Mouse (Mus musculus) heart, embryonic 13.5 days (tissue): ENCODE measurements around the gene Sgms1. TPM values are rescaled to one million over a fixed set of nuclear protein-coding genes. Genes with fewer than 3 reads are reported as not detected.

ENCODE experiments used
- ATAC-seq: fragments of 200-750 bp; cut with Nextera tagmentation; 2 replicates; pipeline ENCODE4 v1.8.0; 2017; ENCODE audit warnings: moderate TSS enrichment; ENCODE audit not compliant: insufficient number of reproducible peaks, low FRiP score, low TSS enrichment; ENCODE audit errors: extremely low read depth
- H3K27ac ChIP-seq: fragments of 300-500 bp; sonication (generic); replicated peaks from 2 replicates; pipeline ENCODE4 v1.5.1; 2015; ENCODE audit warnings: moderate library complexity, mild to moderate bottlenecking, inconsistent platforms
- H3K27me3 ChIP-seq: fragments of 300-500 bp; sonication (generic); replicated peaks from 2 replicates; pipeline ENCODE4 v1.6.1; 2015; ENCODE audit warnings: mild to moderate bottlenecking, inconsistent platforms
- H3K36me3 ChIP-seq: fragments of 300-500 bp; sonication (generic); 2 replicates; pipeline ENCODE4 v1.6.1; 2015; ENCODE audit warnings: mild to moderate bottlenecking, inconsistent platforms
- H3K4me1 ChIP-seq: fragments of 300-500 bp; sonication (generic); 2 replicates; pipeline ENCODE4 v1.6.1; 2015; ENCODE audit warnings: inconsistent platforms
- H3K4me2 ChIP-seq: fragments of 300-500 bp; sonication (generic); 2 replicates; pipeline ENCODE4 v1.6.1; 2015; ENCODE audit warnings: inconsistent platforms, mild to moderate bottlenecking, moderate library complexity
- H3K4me3 ChIP-seq: fragments of 300-500 bp; sonication (generic); 2 replicates; pipeline ENCODE4 v1.5.1; 2015; ENCODE audit warnings: moderate library complexity, mild to moderate bottlenecking, inconsistent platforms
- H3K9ac ChIP-seq: fragments of 300-500 bp; sonication (generic); 2 replicates; pipeline ENCODE4 v1.6.1; 2015; ENCODE audit warnings: inconsistent platforms, mild to moderate bottlenecking, moderate library complexity
- H3K9me3 ChIP-seq: fragments of 300-500 bp; sonication (generic); 2 replicates; pipeline ENCODE4 v1.6.1; 2016; ENCODE audit warnings: inconsistent platforms
- WGBS: fragments of 180-500 bp; shearing (Covaris S2); methylation state at CpG from one replicate; pipeline ENCODE4 v1.1.7; 2015; ENCODE audit warnings: mixed read lengths; 5-methylcytosine and 5-hydroxymethylcytosine counted together
- polyA plus RNA-seq: library from polyadenylated mRNA; unstranded; fragments of >200 nt; fragmentation: Nextera tagmentation; extraction: Ambion mirVana; gene quantifications from 2 replicates; pipeline ENCODE4 v1.2.1, GENCODE M21; 2015

Gene Sgms1
- polyA plus RNA-seq, 1 experiment from 2014 or later, result 33.3 TPM

- Histone ChIP-seq H3K27ac (no peak overlapping the region), H3K4me1 (peaks cover 76% of the 10 kb centered on the region), H3K9ac (no peak overlapping the region), H3K36me3 (no peaks in the 10 kb centered on the region), H3K27me3 (peaks cover 1% of the 10 kb centered on the region; the same call in 1 of the 2 replicates), H3K9me3 (no peaks in the 10 kb centered on the region), H3K4me2 (no peak overlapping the region), H3K4me3 (no peak overlapping the region)
- no peak for ATAC-seq
- WGBS, result 61% methylated on average over 11 of the region's 11 CpGs
Measured at GRCm38 (mm10) chr19:32380748-32381147, 8.8 kb downstream of the Sgms1 start.

DNA sequence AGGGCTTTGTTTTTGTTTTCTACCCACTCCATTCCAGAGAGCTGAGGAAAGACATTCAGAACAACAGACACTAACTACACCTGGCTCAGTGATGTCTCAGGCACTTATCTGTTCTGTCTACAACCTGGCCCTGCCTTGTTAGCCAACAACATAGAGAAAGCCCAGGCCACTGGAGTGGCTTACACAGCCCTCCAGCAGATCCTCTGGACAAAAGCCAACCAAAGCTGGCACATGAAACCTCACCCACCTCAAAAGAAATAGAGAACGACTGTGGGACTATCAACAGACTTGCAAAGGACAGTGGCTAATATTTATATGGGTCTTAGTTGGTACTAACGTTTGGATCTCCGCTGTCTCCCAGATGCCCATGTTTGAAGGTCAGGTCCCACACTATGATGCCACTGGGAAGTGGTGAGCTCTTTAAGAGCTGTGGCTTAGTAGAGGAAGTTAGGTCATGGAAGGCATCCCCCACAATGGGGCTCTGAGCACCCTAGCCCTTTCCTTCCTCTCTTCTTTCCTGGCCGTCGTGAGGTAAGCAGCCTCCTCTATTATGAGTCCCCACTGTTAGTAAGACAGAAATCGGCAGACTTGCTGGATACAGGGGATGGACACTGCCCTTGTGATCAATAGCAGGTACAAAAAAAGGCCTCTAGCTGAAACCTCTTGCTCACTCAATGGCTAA is 10.1 kb downstream of the Sgms1 start:
- Histone ChIP-seq H3K9me3 (no peaks in the 10 kb centered on the region), H3K4me1 (peaks cover 70% of the 10 kb centered on the region), H3K36me3 (no peaks in the 10 kb centered on the region), H3K9ac (no peak overlapping the region), H3K27ac (0 out of 2 replicates have a peak overlapping the region, but pooled peaks have one; percentile 26), H3K4me3 (no peak overlapping the region), H3K27me3 (peaks cover 11% of the 10 kb centered on the region), H3K4me2 (no peak overlapping the region)
- 55% methylated on average over 6 of the region's 6 CpGs for WGBS
- ATAC-seq, result no peak

- H3K9me3 ChIP-seq, result no peaks in the 10 kb centered on the region
- H3K9ac ChIP-seq, result no peak overlapping the region; the same call in 1 of the 2 replicates
- H3K4me3 ChIP-seq, result no peak overlapping the region
- ATAC-seq, result no peak
- no peaks in the 10 kb centered on the region for H3K36me3 ChIP-seq
- H3K4me2 ChIP-seq, result no peak overlapping the region
- H3K4me1 ChIP-seq, result peaks cover 72% of the 10 kb centered on the region
- H3K27ac ChIP-seq, result no peak overlapping the region
- peaks cover 11% of the 10 kb centered on the region for H3K27me3 ChIP-seq
- WGBS, result 64% methylated on average over 3 of the region's 3 CpGs
Measured at GRCm38 (mm10) chr19:32378581-32378980, 10.9 kb downstream of the Sgms1 start.

DNA sequence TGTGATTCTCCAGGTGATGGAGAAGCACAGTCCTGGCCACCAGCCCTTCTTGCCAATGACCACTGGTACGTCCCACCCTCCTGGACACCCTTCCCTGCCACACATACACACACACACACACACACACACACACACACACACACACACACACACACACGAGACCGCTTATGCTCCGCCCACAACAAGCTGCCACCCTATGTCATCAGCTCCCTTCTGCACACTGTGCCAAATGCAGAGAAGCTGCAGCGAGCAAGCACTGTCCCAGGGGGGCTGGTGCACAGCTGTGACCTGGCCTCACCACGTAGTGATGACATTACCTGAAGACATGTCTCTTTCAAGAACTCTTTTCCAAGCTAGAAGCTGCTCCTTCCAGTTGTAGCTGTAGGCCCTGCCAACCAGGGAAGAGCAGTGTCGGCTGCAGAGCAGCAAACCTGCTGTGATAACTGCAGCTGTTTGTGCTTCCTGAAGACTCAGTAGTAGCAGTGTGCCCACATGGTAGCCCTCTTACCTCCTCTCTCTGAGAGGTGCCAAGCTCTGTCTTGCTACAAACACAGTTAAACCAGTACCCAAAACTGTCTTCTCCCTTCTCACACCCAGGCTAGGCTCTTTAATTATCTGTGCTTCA is 11.7 kb downstream of the Sgms1 start:
- 65% methylated on average over 7 of the region's 7 CpGs for WGBS
- H3K4me1 ChIP-seq, result peaks cover 76% of the 10 kb centered on the region
- peaks cover 11% of the 10 kb centered on the region for H3K27me3 ChIP-seq
- no peaks in the 10 kb centered on the region for H3K36me3 ChIP-seq
- no peak for ATAC-seq
- H3K9me3 ChIP-seq, result no peaks in the 10 kb centered on the region
- peak overlapping the region; percentile 33 for H3K9ac ChIP-seq
- H3K4me3 ChIP-seq, result no peak overlapping the region
- H3K27ac ChIP-seq, result no peak overlapping the region
- H3K4me2 ChIP-seq, result no peak overlapping the region

DNA sequence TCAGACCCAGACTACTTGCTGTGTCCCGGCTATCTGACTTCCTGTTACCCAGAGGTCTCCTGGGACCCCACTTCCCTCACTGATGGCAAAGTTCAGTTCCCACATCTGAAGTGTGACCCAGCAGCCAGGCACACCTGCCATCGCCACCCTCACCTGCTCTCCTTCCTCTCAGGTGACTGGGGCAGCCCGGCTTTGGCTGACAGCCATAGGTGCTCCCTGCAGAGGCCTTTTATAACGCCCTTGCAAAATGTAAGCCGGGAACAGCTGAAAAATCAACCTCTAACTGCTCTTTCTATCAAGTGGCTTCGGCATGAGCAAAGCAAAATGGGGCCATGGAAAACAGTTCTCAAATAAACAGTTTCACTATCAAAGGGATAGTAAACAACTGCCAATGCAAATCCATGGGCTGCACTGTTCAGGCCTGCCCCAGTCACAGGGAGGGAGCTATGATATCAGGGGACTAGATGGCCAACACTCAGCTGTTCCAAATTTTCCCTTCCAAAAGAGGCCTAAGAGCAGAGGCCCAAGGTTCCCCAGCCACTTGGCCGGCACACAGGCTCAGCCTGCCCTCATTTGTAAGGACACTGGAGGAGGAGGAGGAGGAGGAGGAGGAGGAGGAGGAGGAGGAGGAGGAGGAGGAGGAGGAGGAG is 12.5 kb downstream of the Sgms1 start:
- ATAC-seq, result no peak

GRCm38 (mm10) chr19:32376054-32376453 is 13.5 kb downstream of the Sgms1 start:
- no peaks in the 10 kb centered on the region for H3K36me3 ChIP-seq
- H3K9me3 ChIP-seq, result no peaks in the 10 kb centered on the region
- no peak overlapping the region for H3K9ac ChIP-seq
- peaks cover 11% of the 10 kb centered on the region for H3K27me3 ChIP-seq
- 78% methylated on average over 4 of the region's 4 CpGs for WGBS
- ATAC-seq, result no peak
- H3K4me1 ChIP-seq, result peaks cover 71% of the 10 kb centered on the region
- no peak overlapping the region for H3K4me3 ChIP-seq
- no peak overlapping the region for H3K4me2 ChIP-seq
- no peak overlapping the region for H3K27ac ChIP-seq

More for the DNA sequence above, 12.5 kb downstream of the Sgms1 start:
- H3K27ac ChIP-seq, result no peak overlapping the region
- H3K9ac ChIP-seq, result 0 out of 2 replicates have a peak overlapping the region, but pooled peaks have one; percentile 17
- no peak overlapping the region for H3K4me2 ChIP-seq
- no peaks in the 10 kb centered on the region for H3K36me3 ChIP-seq
- no peak overlapping the region for H3K4me3 ChIP-seq
- peaks cover 11% of the 10 kb centered on the region for H3K27me3 ChIP-seq
- no peaks in the 10 kb centered on the region for H3K9me3 ChIP-seq
- peaks cover 79% of the 10 kb centered on the region for H3K4me1 ChIP-seq
- 55% methylated on average over 6 of the region's 7 CpGs for WGBS

- 86% methylated on average over 4 of the region's 4 CpGs for WGBS
- H3K36me3 ChIP-seq, result no peaks in the 10 kb centered on the region
- H3K4me2 ChIP-seq, result no peak overlapping the region
- H3K9me3 ChIP-seq, result no peaks in the 10 kb centered on the region
- H3K4me1 ChIP-seq, result peaks cover 68% of the 10 kb centered on the region
- no peak for ATAC-seq
- peaks cover 11% of the 10 kb centered on the region for H3K27me3 ChIP-seq
- no peak overlapping the region for H3K9ac ChIP-seq
- no peak overlapping the region for H3K27ac ChIP-seq
- no peak overlapping the region for H3K4me3 ChIP-seq
Measured at GRCm38 (mm10) chr19:32375473-32375985, 14.0 kb downstream of the Sgms1 start.

DNA sequence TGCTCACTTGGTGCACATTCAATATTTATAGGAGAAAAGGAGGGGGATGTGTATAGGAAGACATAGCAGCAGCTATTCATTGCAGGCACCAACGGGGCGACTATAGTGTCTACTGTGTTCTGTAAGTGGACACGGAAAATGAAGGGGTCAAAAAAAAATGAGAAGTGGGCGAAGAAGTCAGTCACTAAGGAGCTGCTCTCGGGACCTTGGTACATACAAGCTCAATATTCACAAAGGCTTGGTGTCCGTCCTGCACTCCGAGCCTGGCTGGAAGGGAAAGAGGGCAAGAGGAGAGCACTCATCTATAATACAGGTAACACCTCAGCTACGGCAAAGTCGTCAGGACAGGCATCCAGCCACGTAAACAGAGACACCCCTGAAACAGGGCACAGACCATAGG is 14.8 kb downstream of the Sgms1 start:
- Histone ChIP-seq H3K9me3 (no peaks in the 10 kb centered on the region), H3K36me3 (no peaks in the 10 kb centered on the region), H3K4me2 (no peak overlapping the region), H3K27me3 (peaks cover 11% of the 10 kb centered on the region), H3K4me3 (no peak overlapping the region), H3K4me1 (peaks cover 61% of the 10 kb centered on the region), H3K9ac (no peak overlapping the region), H3K27ac (no peak overlapping the region)
- no peak for ATAC-seq
- 87% methylated on average over 10 of the region's 10 CpGs for WGBS

DNA sequence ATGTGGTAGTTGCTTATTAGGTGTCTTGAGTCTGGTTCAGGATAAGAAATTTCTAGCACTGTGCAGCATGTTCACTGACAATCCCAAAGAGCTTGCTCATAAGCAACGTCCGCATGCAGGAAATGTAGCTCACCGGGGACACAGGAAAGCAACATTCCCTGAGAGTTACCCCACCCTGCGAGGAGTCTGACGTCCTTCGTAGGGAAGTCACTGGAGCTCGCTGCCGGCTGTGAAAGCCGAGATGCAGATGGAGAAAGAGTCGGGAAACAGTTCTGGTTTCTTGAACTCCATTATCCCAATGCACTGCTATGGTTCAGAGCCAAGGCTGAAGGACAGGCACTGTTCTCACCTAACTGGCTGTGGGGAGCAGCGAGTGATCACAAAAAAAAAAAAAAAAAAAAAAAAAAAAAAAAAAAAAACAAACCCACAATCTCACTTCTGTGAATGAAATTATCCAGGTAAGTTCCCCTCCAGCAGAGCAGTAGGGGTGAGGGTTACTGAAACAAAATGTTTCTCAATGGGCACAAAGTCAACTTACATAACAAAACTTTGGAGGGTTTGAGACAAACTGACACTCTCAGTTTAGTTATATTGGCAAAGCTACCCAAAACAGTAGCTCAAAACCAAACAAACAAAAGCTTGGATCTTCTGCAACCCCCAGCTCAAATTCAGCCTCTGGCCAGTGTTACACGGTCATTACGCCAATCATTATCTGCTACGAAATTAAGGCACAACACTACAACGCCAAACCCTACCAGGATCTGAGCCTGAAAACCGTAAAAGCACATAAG is 15.5 kb downstream of the Sgms1 start:
- Histone ChIP-seq H3K36me3 (no peaks in the 10 kb centered on the region), H3K27ac (peak overlapping the region; percentile 65)
- no peak for ATAC-seq

GRCm38 (mm10) chr19:32372373-32372772 is 17.1 kb downstream of the Sgms1 start:
- peak; percentile 81 for ATAC-seq
- Histone ChIP-seq H3K9me3 (no peaks in the 10 kb centered on the region), H3K4me1 (peaks cover 42% of the 10 kb centered on the region), H3K27me3 (peaks cover 11% of the 10 kb centered on the region), H3K9ac (no peak overlapping the region), H3K36me3 (no peaks in the 10 kb centered on the region), H3K27ac (peak overlapping the region; percentile 81), H3K4me3 (no peak overlapping the region), H3K4me2 (peak overlapping the region; percentile 43)
- 5% methylated on average over 4 of the region's 4 CpGs for WGBS

More for the DNA sequence above, 15.5 kb downstream of the Sgms1 start:
- Histone ChIP-seq H3K4me1 (peaks cover 54% of the 10 kb centered on the region), H3K9me3 (no peaks in the 10 kb centered on the region), H3K4me2 (no peak overlapping the region), H3K9ac (no peak overlapping the region), H3K4me3 (no peak overlapping the region), H3K27me3 (peaks cover 11% of the 10 kb centered on the region)
- 62% methylated on average over 16 of the region's 16 CpGs for WGBS

DNA sequence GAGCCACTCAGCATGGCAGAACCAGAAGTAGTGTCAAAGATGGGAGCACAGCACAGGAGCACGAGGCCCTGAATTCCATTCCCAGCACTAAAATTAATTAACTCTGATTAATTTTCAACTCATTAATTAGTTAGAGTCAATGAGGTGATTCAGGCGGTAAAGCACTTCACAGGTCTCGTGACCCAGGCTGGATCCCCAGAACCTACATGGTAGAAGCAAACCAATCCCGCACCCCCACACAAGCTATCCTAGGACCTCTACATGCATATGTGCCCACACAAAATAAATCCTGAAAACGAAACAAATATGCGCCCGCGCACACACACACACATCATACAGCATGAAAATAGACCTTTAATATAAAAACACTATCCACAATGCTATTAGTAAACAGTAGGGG is 22.2 kb downstream of the Sgms1 start:
- Histone ChIP-seq H3K27me3 (no peaks in the 10 kb centered on the region), H3K4me3 (no peak overlapping the region), H3K4me2 (no peak overlapping the region), H3K36me3 (no peaks in the 10 kb centered on the region), H3K9ac (no peak overlapping the region), H3K27ac (no peak overlapping the region), H3K4me1 (peaks cover 33% of the 10 kb centered on the region), H3K9me3 (no peaks in the 10 kb centered on the region)
- 93% methylated on average over 8 of the region's 8 CpGs for WGBS
- ATAC-seq, result no peak
